Mouse (Mus musculus) left cerebral cortex, postnatal 36 days (tissue): ENCODE measurements around the gene Hhat. TPM values are rescaled to one million over a fixed set of nuclear protein-coding genes. Genes with fewer than 3 reads are reported as not detected.

Experiments used
- DNase-seq, 2 experiments: peaks; one replicate each; pipeline ENCODE4 v3.0.0; 2021 to 2022; ENCODE audit warnings: low spot score in 2 of 2, mixed read lengths in 1 of 2
- intact Hi-C: fragments of 180-260 bp; cut with DNase I; formaldehyde crosslinking; loops from one replicate; pipeline ENCODE4 v1.15.1; 2025
- total RNA-seq, 2 experiments: library from RNA; stranded (reverse); gene quantifications; 2 replicates each; pipeline ENCODE4 v1.2.3; 2021

Gene Hhat
- total RNA-seq, 2 experiments from 2014 or later, result 1.2 to 2.3 TPM

DNA sequence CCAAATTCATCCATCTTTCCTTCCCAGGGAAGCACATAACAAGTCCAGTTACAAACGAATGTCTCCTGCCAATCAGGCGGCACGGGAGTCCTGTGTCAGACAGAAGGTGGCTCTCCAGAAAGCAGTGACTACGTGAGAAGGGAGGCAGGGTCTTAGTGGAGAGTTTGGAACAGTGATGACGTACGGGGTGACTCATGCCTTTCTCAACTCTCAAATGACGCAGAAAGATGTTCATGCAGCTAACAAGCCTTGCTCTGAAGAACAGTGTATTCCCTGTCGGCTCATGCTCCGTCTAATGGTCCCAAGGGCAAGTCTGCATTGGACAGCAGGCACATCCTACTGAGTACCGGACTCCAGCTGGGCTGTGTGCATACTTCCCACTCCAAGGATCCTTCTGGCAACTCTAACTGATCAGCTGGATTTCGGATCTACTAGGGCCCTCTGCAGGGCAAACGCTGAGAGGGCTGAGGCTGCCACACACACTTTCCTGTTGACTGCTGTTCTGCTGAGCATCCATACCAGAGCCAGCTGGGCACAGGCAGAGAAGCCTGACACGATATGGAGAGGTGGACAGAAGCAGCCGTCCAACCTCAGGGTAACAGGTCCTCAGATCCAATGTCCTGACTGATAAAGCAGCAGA, 245.2 kb downstream of the Hhat start:
- intact Hi-C loops, result no loop called here
- peak; percentile 14 to 22 for DNase-seq

DNA sequence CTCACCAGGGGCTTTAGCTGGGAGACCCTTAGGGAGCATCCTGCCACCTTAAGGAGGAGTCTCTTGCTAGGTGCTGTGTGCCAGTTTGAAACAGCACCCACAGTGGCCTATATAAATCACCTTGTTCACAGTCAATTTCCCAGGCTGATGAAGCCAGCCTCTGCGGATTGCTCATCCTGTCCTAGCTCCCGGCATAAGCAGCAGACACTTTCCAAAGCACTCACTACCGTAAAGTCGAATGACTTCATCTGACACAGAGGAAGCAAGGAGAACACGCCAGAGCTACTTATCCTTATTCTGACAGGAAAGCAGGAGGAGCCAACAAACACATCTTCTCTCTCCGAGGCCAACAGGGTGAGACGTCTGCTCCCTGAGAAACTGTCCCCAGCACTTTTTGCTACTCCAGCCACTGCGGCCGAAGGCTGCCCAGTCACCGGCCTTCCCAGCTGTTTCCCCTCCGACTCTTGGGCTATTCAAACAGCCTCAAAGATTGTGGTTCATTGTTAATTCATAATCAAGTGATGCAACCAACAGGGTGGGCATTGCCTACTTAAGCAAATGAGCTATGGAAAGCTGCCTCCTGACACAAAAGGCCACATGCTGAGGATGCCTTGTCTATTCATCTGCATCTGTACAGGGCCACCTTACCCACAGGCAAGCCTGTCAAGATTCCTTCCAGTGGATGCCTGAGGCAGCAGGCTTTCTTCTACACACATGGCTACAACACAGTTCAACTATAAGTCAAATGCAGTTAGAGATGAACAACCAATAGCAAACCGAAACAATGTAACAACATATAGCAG, 248.4 kb downstream of the Hhat start:
- intact Hi-C loops, result no loop called here
- no peak for DNase-seq

DNA sequence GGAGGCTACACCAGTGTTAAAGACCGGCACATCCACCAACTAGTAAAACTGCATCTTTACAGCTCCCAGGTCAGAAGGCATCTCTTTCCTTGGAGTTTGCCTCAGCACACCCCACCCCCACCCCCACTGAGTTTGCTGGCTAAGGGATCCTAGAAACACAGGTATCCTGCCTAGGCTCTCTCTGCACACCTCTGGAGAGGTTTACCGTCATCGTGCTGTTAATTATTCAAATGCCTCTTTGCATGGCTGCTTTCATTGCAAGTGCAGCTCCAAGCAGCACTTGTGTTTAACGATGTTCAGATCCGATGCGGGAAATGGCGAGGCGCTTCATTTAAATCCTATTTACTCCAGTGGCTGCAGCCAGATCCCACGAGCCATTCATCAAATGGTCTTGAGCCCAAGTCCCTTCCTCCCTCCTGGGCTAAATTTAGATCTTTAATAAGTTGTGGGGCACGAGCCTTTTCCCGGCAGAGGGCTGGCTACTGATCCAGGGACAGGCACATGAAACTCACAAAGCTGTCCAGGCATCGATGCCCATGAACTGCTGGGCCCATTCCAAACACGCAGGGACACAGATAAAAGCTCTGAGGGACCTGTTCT, 250.1 kb downstream of the Hhat start:
- intact Hi-C loops, result no loop called here
- no peak for DNase-seq

DNA sequence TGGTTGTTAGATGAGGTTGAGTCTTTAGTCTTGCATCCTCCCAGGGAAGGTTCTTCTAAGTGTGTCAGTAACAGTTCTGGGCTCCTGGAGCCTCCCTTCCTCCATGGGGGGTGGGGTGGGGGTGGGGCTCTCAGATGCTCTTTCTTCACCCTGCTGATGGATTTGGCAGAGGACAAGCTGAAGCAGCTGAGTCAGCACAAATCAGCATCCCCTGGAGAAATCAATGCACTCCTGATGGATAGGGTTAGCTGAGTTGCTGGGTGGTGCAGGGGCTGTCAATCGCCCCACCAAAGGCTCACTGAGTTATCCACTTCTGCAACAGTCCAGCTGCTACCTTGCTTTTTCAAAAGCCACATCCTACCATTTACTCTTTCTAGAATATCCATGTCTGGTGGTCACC, 251.3 kb downstream of the Hhat start:
- intact Hi-C loops, result no loop called here
- no peak for DNase-seq

DNA sequence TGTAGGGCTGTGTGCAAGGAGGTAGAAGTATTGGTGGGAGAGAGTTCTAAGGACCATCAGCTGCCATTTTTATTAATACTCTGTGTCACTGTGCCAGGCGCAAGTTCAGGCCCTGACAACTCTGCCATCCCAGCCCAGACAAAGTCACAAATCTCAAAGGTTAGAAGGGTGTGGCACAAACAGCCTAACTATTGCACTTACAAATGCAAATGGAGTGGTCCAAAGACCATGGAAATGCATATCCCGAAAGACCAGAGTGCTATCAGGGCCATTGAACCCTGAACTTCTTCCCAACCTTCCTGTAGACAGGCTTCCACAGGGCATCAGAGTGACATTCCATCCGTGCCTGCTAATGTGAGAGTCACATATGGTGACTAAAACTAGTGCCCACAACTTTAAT, 255.7 kb downstream of the Hhat start:
- DNase-seq, result no peak
- intact Hi-C loops, result no loop called here

DNA sequence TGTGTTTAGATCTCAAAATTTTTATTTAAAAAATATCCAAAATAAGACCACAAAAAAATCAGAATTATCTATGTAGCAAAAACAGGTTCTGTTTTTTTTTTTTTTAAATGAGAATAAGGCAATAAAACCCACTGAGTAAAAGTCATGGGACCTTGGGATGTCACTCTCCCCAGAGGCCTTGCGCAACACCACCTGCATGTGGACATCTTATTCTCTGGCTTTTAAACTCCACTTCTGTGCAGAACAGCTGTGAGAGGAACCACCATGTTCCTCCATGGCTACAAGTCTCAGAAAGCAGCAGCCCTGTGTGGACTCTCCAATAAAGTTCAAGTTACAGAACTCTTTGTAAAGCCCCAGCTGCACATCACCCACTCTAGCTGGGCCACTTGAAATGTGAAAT, 258.2 kb downstream of the Hhat start:
- no peak for DNase-seq
- intact Hi-C loops, result no loop called here

DNA sequence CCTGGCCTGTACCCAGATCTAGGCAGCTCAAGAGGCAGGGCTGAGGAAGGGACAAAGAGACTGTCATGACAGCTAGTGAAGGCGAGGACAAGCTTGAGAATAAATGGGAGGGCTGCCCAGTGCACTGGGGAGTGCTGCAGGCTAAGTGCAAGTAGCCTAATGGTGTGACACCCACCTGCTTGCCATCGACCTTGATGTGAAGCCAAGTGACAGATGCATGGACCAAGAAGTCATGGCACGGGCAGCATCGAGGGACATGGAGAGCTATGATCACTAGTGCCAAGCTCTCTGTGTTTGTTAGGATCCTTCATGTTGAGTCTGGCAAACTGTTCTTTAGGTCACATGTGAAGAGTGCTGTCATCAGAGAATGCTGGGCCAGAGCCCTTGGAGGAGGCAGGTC, 267.4 kb downstream of the Hhat start:
- no peak for DNase-seq
- intact Hi-C loops, result no loop called here

DNA sequence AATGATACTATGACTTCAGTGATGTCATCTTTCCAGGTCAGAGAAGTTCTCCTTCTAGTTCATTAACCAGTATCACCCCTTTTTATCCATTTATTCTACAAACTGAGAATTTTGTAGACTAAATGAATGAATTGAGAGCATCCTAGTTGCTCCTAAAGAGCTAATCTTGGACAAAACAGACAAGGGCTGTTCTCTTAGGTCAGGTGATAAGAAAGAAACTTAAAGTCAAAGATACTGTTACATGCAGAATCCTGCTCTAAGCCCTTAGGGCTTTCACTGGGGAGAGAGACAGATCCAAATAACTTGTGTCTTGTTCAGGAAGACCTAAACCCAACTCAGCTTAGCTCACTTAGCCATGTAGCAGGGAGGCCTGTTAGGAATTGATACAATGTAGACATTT, 268.2 kb downstream of the Hhat start:
- DNase-seq, result no peak
- intact Hi-C loops, result no loop called here

DNA sequence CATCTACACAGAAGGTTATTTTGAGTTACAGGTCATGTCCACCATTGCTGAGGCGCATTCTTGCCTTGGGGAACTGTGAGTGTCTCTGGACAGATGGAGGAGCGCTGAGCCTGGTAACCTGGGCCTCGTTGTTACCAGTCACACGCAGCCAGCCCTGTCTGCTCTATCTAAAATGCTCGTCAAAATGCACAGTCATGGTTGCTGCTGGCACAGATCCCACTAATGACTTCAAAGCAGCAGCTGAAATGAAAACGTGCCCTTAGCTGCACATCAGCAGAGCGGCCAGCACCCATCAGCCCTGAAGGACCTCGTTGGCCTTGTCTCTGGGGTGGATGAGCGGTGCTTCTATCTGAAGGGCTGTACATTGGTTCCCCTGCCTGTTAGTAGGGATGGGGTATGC, 269.0 kb downstream of the Hhat start:
- no peak for DNase-seq
- intact Hi-C loops, result no loop called here

DNA sequence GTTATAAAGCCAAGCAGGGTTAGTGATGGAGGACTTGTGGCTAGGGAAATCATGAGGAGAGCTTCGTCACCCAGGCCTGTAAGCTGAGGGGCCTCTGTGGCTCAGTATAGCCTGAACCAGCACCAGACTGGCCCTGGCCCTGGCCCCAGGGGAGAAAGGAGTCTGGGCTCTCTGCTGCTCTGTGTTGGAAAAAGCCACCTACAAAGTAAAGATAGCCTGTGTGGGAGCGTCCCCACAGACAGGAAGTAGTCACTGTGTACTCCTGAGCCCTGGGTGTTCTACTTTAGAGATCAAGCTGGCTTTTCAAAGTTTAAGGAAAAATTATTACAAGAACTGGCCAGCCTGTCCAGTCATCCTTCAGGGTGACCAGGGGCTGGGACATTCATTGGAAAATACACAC, 273.5 kb downstream of the Hhat start:
- intact Hi-C loops, result no loop called here
- no peak for DNase-seq

DNA sequence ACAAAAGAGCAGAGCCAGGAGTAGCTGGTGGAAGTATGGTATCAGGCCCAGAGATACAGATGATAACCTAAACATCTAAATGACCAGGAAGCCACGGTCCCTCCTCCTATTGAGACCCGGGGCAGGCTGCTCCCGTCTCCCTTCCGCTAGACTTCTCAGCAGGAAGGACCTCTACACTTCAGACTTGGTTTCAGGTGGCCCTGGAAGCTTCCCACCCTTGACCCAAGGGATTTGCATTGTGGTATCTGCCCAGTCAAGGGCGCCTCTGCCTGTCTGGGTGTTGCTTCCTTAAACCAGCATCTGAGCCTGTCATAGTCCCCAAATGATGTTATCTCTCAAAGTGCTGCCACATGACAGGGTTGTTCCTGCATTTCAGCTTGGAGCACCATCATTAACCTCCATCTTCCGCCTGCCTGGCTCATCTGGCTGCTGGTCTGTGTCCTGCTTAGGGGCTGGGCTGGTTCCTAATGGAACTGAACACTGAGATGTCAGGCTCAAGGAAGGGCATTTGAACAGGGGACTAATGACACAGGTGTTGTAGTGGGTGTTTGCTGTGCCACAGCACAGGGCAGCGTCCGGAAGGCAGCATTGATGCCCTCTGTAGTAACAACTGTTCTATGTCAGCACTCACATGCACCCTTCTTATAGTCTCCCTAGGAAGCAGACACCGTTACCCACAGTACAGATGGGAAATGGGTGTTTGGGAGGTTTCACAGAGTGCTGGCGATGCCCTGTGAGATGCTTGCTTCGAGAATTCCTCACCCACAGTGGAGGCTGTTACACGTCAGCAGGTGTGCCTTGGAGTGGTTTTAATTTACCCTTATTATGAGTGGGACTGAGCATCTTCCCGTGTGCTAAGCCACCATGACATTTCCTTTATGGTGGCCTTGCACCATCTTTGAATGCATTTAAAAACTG, 280.9 kb downstream of the Hhat start:
- DNase-seq, result no peak
- intact Hi-C loops, result no loop called here

DNA sequence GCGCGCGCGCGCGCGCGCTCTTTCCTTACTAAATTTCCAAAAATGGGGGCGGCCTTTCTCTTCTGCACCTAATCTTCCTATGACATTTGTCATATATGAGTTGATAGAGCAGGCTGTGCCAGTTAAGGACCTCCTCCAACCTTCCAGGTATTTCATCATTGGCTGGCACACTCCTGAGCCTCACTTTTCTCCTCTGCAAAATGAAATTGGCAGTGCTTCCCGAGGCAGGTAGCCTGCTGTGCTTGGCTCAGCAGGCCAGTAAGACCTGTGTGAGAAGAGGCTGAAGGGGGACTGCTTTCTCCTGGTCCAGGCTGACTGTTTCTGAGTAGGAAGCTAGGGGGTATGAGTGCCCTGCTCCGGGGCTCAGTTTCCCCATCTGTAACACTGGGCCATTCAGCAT, 283.5 kb downstream of the Hhat start:
- intact Hi-C loops, result no loop called here
- DNase-seq, result no peak

DNA sequence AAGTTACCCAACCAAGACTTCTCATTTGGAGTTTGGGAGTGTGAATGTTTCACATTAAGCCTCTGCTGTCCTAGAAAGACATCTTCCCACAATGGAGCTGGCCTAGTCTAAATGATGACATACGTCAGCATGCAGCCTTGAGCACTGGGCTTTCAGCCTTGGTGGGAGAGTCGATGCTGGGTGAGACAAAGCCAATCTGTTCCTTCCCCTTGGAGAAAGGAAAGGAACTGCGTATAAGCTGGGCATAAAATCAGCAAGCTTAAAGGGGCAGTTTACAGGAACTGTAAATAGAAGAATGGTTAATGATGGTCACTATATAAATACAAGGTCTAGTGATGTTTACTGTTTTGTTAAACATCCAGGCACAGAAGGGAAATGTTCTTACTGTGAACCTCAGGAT, 286.0 kb downstream of the Hhat start:
- intact Hi-C loops, result no loop called here

DNA sequence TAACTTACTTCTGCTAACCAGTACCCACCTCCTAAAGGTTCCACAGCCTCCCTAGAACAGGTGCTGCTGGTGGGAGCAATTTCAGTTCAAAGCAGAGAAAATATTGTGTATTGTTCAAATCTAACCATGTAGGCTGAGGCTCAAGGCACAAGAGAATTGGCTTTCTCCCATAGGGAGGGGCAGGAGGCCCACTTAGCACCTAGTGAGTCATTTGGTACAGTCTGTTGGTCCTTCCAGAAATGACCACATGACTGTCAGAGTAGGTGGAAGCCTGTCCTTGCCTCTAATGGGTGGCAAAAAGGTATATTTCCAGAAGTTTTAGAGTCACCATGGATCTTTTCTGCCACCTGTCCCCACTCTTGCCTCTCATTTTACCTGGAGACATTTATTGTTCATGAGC, 289.6 kb downstream of the Hhat start:
- no peak for DNase-seq
- intact Hi-C loops, result no loop called here

More for the DNA sequence above, 286.0 kb downstream of the Hhat start:
- DNase-seq, result no peak

DNA sequence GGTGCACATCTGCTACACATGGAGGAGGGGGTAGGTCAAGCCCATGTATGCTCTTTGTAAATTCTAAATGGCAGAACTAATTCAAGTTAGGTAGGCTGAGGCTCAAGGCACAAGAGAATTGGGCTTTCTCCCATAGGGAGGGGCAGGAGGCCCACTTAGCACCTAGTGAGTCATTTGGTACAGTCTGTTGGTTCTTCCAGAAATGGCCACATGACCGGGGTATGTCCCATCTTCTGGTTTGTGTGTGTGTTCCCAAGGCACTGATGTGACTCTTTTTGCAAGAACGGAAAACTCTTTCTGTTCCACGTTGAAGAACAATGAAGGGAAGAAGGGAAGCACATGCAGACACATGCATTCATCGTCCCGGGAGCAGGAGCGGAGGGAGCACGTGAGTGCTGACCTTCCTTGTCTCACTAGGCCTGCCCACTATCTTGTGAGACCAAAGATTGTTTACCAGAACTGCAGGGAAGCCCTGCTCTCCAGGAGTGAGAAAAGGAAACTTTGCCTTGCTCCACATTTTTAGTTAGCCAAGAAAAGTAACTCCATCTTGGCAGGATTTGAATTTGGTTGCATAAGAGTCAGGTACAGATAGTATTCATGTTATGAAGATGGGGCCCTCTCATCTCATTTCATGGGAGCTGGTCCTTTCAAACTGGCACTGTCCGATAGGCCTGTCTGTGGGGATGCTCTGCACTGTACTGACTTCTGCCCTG, 290.8 kb downstream of the Hhat start:
- DNase-seq, result peak; percentile 43 to 45

DNA sequence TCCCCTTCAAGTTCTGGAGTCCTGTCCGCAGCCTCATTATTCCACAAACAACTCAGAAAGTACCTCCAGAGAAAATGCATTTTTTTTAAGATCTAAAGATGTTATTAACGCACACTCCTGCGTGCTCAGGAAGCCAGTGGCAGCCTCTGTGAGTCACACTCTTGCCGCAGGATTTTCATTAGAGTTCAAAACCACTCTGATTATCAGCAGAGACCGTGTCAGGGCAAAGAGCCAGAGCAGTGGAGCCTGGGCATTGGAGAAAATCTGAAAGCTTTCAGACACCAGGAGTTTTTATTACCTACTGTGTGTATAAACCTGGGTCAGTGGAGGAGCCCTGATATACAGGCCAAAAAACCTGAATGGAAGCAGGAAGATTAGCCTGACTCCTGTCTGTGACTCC, 292.8 kb downstream of the Hhat start:
- intact Hi-C loops, result no loop called here
- no peak for DNase-seq

More for the DNA sequence above, 290.8 kb downstream of the Hhat start:
- intact Hi-C loops, result no loop called here

DNA sequence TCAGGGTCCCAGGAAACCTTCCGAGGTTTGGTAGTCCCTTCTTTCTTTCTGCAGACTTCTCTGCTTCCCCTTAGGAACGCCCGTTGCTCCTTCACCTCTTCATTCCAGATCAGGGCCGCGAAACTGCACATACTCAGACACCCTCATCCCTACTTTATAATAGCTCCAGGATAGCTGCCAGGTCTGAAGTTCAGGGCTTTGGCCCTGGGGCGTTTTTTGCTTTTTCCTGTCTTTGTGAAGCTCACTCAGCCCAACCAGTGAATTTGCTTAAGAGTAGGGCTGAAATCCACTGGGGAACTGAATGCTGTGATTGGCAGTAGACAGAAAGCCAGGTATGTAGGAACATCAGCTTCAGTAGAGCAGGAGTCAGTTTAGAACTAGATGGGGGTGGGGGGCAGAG, 293.5 kb downstream of the Hhat start:
- DNase-seq, result no peak
- intact Hi-C loops, result no loop called here

DNA sequence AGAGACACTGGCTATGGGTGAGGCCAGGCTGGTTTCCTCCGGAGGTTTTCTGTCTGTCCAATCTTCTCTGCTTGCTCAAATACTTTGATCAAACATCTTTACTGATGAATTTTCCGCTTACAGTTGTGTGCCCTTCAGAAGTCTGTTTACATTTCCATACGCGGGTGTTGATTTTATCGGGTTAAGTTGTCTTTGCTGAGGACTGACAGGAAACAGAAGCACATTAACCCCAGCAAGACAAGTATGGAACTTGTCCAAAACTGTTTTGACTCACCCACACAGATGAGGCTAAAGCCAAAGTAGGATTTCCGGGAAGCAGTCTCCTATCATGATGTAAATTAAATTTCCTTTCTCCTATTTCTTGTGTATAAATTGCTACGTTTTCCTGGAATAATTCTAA, 294.3 kb downstream of the Hhat start:
- DNase-seq, result no peak
- intact Hi-C loops, result no loop called here

DNA sequence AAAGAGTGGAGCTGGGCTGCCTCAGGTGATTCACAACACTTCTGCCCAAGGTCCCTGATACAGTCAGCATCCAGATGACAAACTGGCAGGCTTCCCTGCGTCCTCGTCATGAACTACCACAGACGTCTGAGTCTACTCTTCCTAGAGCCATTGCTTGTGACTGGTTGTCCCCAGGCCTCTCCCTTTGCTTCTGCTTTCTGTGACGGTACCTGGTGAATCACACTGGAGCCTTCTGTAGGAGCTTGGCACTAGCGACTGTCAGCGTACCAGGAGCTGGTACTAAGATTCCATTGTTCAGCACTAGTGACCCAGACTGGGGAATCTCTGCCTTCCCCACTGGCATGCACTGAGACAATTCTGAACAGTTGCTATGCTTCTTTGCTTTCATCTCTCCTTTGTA, 297.9 kb downstream of the Hhat start:
- no peak for DNase-seq
- intact Hi-C loops, result no loop called here

DNA sequence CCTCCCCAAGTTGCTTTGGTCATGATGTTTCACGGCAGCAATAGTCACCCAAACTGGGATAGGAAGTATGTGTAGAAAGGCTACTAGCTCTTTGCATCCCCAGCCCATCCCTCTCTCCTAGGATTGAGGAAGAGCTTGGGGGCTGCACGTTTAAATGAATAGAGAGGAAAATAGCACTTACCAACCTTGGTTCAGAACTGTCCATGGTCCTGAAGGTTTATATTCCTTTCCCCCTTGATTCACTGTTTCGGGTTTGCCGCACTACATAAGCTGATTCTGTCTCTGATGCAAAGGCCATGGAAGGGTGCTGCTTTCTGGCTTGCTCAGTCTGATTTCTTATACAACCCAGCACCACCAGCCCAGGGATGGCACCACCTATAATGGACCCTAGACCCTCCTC, 298.7 kb downstream of the Hhat start:
- intact Hi-C loops, result no loop called here
- DNase-seq, result no peak
